Mouse (Mus musculus) small intestine, adult 2 months (tissue): ENCODE measurements at regions not wholly inside any gene's neighbourhood (a gene's known extent, or its start where the extent isn't known, plus 50 kb on each side); places are given as distances from the start of the nearest gene placed in this dataset.

ENCODE experiments used
- CTCF ChIP-seq: fragments of 200-500 bp; IDR thresholded peaks from 2 replicates; pipeline ENCODE4 v1.5.1; 2012; ENCODE audit warnings: low read depth, mild to moderate bottlenecking, control low read depth, inconsistent platforms, low read length, moderate library complexity, mixed read lengths; ENCODE audit not compliant: insufficient replicate concordance, insufficient read length; ENCODE audit errors: extremely low read depth
- POLR2A ChIP-seq: fragments of 200-500 bp; IDR thresholded peaks from 2 replicates; pipeline ENCODE4 v1.6.1; 2012; ENCODE audit warnings: low read depth, mild to moderate bottlenecking, control low read depth, inconsistent platforms, low read length, moderate library complexity

GRCm38 (mm10) chr15:6025543-6025942, 274.0 kb upstream of the Dab2 start:
- TF ChIP-seq POLR2A = no peak
- no peak for TF ChIP-seq CTCF
